Mouse (Mus musculus) layer of hippocampus, adult 8-10 months (tissue): Measurements from ENCODE around the gene Dmrt3. TPM values are rescaled to one million over a fixed set of nuclear protein-coding genes. Genes with fewer than 3 reads are reported as not detected.

Experiments
- DNase-seq, 2 experiments: peaks; one replicate each; pipeline ENCODE4 v3.0.0; 2022; ENCODE audit warnings: low spot score in 2 of 2
- total RNA-seq, 4 experiments: library from RNA; stranded (reverse); gene quantifications; 2 replicates each; pipeline ENCODE4 v1.2.4; 2022

Dmrt3 gene
- under 1 TPM; 0.31 to 0.57 (median 0.38) TPM for total RNA-seq

DNA sequence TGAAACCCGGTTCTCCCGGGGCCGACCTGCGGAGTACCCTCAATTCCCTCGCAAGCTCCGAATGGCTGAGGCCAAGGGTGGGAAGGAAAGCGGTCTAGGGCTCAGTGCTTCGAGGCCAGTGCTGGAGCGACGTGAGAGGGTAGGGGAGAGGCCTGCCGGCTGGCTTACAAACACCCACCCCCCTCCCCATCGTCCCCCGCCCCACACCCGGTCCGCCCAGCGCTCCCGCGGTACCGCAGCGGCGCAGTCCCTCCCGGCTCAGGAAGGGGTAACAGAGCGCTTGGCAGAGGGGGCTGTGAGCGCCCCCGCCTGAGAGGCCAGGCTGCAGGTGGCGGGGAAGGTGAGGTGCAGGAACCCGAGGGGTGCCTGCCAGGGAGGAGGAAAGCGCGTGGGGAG is at the start of gene Dmrt3:
Gene Dmrt3 (plus strand): TSS at position 287 of the 396 bp plus-strand sequence.
- no peak for DNase-seq

DNA sequence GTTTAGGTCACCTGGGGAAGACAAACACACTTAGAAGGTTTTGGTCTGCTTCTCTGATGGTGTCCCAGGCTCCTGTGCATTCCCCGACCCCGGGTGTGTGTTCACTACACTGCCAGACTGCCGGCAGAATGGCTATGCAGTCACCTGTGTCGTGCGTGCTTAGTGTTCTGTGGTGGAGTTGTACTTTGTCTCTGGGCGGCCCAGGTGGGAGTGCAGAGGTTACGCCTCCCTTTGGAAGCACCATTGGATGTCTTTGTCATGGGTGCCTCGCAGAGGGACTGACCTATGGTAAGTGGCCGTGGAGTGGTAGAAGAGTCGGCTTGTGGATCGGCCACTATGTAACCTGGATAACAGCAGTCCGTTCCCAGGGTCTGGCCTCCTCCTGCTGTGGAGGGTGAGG is 45.7 kb upstream of the Dmrt3 start:
- no peak for DNase-seq

DNA sequence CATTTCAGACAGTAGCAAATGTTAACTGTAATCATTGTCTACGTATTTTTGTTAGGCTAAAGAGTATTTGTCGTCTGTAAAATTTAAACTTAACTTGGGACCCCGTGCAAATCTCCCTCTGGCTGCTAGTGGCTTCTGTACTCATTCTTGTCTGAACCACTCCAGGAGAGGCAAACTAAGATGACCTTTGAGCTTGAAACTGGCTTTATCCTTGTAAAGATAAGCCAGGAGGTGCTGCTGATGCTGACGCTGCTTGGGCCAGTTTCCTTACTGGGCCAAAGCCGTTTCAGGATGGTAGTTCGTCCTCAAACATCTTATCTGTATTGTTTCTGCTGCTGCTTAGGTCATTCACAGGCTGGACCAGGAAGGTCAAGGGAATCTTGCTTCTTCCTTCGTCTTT is 40.3 kb upstream of the Dmrt3 start:
- DNase-seq, result no peak

DNA sequence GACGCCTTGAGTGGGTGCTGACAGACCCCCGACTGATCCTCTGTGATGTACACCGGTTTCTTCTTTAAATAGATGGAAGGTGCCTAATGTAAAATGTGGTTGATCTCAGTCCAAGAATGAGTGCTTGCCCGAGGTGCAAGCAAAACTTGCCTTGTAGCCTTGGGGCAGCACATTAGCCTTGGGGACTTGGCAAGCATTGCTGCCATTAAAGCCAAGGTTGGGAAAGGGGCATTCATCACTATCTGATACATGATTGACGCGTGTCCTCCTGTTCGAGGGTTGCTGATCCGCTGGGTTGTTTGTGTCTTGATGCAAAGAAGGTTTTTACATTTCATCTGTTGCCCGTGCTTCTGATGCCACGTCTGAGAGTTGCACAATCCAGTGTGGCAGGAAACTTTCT is 35.7 kb upstream of the Dmrt3 start:
- DNase-seq, result no peak

DNA sequence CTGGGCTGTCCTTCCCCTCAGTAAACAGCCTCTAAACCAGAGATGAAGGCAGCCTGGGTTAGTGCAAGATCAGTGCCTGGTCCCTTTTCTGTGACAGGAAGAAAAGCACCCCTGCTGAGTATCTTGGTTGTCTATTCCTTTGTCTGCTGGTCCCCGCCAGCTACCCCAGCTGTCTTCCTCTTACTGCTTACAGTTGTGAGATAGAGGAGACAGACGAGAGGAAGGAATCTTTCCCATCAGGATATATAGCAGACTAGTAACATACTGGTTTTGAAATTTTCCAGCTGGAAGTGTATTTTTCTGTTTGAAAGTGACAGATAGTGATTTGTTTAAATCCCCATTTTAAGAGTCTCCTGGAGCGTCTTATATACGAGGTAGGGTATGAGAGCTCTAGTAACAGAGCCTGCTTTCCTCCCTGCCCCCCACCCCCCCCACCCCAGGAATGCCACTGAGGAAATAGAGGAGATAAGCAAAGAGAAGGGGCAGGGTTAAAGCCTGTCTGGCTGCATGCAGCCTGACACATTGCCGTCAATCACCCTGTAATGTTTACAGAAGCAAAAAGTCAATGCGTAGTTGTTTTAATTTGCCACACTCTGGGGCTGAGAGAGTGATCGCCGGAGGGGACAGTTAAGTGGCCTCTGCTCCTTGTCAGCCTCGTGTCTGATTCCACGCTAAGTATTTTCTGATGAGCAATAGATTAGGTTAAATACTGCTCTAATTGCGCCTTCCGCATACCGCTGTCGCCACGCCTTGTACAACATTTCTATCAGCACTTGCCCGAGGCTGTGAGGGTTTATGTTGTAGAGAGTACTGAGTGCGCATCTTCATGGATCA is 34.9 kb upstream of the Dmrt3 start:
- DNase-seq, result no peak

DNA sequence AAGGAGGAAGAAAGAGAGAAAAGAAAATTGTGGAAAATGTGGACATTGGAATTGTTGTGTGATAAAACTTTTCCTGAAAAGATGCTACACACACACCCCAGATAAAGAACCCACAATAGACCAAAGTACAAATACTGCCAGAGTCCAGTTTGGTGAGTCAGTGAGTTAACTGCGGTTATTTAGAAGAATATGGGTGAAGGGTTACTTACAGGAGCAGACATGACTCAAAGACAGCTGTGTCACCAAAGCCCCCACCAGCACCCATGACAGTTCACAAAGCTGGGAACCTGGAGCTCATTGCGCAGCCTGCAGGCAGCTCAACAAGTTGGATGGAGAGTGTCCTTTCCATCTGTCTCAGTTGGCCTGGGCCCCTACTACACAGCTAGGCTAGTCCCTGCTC is 31.7 kb upstream of the Dmrt3 start:
- DNase-seq, result no peak

- no peak for DNase-seq
These were observed 30.7 kb upstream of the Dmrt3 start for GRCm38 (mm10) chr19:25579440-25579839.

DNA sequence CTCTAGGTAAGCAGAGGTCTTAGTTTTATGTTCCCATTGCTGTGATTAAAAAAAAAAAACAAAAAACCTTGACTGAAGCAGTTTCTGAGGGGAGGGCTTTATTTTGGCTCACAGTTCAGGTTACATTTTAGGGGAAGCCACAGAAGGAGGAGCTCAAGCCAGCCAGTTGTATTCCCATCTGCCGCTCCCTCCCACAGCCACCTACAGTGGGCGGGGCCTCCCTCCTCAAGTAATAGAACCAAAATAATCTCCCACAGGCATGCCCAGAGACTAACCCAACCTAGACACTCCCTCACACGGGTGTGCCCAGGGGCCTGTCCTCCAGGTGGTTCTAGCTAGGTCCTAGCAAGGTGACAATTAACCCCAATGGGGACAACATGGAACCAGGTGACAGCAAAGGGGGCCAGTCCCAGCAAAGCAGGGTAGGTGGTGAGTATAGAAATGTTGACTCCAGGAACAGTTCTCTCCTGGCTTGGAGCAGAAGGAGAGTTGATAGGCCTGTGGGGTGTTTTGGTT is 12.3 kb upstream of the Dmrt3 start:
- no peak for DNase-seq

DNA sequence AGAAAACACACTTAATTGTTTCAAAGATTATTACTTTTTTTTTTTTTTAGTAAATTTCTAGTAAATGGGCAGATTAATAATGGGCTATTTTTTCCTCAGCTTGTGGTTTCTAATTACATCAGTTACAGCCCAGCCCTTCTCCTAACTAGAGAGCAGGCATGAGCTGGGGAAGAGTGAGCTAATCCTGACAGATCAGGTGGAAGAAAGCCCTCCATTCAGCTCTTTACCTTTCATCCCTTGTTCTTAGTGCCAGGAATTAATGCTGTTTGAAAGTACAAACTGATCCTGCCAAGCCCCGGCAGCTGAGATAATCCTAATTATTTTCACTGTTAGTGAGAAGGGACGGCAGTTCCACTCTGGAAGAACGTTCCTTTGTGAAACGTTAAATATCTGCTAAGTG is 11.5 kb upstream of the Dmrt3 start:
- no peak for DNase-seq

DNA sequence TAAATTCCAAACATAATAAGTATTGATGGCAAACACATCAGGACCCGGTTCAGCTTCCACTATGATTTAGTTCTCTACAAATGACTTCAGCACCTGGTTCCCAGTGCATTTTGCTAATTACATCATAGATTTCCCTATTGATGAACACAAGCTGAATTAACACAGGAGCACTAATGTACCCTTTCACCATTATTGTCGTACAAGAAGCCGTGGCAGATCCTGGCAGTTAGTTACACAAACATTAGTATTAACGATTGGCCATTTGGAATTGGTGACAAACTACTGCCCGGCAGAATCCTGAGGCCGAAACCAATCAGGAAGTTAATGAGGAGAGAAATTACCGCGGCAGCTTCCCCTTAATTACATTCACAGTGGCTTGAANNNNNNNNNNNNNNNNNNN is 8.1 kb upstream of the Dmrt3 start:
- no peak for DNase-seq

- no peak for DNase-seq
These were observed 2.5 kb upstream of the Dmrt3 start for GRCm38 (mm10) chr19:25607461-25608205.

DNA sequence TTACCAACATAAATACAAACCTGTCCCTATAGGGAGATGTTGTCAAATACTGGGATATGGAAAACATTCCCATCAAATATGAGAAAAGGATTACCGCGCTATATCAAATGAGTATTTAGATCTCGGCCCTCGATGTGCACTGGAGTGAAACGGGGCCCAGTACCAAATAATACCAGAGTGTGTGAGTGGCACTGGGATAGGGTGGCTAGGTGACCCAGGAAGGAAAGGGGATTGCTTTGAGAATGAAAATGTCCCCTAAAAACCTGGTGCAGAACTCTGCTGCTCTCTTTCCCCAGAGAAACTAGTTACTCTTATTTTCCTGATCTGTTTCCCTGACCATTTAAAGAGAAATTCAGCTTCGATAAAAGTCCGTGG is 1.9 kb upstream of the Dmrt3 start:
- no peak for DNase-seq

DNA sequence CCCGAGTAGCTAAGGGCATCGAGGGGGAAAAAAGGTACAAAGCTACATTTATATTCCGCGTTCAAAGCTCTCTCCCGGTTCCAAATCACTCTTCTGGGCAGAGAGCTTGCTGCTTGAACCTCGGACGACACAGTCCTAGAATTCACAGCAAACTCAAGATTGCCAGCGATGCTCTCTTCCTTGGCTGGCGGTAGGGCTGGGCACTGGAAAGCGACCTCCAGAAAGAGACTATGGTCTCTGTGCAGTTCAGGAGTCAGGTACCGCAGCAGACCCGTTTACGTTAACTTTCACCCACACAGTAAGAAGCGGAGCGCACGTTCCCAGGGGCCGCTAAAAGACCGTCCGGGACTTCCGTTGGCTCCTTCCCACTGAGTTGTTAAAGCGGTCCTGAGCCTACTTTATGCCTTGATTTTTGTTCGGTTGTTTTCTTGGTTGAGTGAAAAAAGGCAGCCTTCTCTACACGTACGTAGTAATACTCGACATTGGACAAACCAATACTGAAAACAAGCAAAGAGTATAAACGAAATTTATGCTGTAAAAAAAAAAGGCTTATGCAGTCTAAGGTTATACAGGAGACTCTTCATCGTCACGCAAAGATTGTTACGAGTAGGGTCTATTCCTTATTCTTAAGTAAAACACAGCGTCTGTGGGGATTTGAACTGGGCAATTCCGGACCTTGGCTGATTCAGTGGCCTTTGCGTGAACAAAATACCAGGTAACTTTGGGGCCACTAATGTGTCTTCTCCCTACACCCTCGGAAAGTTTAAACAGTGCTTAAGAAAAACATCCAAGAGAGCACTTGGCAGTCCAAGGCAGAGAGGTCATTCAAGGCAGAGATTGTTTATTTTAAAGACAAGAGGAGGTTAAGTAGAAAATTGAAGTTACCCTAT is 895 bp upstream of the Dmrt3 start:
- DNase-seq, result no peak

DNA sequence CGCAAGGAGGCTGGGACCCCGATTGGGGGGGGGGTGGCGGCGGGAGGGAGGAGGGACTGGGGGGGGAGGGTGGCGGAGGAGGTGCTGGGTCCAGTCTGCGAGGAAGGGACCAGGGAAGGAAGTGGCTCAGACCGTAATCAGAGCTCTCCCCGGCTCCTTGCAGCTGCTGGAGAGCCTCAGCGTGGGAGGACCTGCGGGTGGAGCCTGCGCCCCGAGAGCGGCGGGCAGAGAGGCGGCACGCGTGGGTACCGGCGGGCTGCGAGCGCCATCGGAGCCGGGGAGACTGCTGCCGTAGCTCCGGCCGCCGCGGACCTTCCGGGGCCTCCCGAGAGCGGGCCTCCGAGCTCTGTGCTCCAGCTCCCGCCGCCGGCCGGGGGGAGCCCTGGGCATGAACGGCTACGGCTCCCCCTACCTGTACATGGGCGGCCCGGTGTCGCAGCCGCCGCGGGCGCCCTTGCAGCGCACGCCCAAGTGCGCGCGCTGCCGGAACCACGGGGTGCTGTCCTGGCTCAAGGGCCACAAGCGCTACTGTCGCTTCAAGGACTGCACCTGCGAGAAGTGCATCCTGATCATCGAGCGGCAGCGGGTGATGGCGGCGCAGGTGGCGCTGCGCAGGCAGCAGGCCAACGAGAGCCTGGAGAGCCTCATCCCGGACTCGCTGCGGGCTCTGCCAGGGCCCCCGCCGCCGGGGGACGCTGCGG is 460 bp downstream of the Dmrt3 start:
- no peak for DNase-seq

DNA sequence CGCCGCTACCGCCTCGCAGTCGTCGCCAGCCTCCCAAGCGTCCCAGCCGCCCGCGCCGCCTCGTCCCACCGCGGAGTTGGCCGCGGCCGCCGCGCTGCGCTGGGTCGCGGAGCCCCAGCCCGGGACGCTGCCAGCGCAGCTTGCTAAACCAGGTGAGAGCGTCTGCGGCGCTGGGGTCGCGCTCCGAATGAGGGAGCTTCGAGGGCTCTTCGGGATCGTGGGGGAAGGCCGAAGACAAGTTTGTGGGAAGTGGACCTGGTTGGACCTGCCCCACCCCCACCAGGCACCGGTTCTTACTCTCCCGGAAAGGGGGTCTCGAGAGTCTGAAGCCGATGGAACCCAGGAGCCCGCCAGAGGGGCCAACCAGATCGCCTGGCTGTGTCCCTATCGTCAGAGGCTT is 1.0 kb downstream of the Dmrt3 start:
- no peak for DNase-seq

DNA sequence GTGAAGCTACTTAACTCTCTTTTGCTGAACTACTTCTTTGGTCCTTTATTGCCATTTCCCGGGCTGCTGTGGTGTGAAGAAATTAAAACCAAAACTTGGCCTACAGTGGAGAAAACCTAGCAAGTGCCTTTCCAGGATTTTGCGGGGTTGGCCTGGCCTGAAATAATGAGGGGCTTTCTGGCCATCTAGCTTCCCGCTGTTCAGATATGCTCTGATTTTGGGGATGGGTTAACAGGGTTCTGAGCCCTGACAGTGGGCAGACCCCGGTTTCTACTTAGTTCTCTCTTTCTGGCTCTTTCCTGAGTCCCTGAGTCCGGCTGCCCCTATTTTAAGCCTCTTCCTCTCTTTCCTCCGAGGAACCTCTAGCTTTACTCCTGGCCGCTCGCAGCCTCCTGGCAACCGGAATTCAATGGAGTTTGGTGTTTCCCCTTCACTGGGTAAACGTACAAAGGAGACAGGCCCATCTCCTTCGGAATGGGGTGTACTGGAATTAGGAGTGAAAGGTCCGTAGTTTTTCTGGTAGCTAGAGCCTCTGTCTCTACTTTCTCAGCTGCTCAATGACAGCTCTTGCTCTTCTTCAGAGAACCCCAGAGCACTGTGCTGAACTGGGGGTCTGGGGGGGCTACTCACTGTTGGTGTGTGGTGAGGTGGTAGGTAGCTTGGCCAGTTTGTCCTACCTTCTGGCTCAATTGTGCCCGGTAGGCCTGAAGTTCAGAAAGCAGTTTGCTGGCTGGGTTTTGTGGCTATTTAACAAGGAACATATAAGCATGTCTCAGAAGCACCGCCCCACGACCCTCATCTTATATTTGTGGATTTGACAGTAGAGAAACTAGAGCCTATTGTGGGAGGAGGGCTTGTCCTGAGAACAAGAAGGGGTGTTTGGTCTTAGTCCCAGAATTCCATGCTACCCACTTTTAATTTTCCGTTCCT is 2.0 kb downstream of the Dmrt3 start:
- no peak for DNase-seq

DNA sequence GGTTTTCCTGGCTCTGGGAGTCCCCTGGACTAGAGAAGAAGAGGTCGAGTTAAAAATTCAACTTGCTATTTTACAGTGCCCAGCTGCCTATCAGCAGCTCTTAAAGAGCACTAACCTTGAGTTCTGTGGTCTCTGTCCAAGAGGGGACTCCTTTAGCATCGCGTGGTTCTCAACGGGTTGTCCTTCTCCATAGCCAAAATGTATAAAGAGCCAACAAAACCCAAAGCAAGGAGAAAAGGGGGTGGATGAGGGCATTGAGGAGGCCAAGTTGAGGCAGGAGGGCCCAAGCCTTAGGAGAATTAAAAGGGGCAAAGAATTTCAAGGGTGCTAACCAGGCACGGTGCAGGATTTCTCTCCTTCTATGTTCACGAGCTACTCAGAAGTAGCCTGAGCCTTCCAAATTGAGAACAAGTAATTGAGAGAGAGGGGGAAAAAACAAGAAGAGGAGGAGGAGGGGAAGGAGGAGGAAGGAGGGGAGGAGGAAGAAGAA is 2.8 kb downstream of the Dmrt3 start:
- DNase-seq, result no peak

DNA sequence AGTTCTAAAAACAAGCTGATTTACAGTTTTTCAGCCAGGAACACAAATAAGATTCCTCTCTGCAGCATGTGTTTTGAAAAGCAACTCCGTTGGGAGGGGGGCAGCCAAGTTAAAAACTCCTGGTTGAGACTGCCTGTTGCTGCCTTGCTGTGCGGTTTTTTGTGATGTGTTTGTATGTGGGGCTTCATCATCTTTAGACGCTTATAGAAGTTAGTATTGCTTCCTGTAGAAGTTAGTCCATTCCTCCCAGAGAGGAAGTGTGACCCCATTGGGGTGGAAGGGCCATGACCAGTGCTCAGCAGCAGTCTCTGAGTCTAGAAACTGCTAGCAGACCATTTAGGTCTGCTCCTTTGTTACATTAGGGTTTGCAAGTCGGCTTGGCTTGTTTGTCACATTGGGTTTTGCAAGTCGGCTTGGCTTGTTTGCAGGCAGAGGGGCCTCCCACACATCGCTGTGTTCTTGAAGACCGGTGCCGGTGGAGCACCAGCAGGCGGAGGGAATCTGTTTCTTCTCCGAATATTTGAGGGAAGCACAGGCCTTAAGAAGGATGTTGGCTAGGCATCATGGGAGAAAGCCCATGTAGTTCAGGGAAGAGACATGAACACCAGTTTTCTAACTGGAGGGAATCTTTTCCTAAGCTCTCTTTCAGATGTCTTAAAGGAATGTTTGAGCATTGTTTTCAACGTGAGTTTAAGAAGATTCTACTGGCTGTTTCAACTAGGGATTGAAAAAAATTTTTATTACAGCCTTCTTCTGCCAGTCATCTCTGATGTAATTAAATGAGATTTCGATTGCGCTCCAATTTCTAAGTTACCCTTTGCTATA is 3.6 kb downstream of the Dmrt3 start:
- DNase-seq, result no peak

GRCm38 (mm10) chr19:25615889-25616288 is 5.8 kb downstream of the Dmrt3 start:
- no peak for DNase-seq
